Mouse (Mus musculus) liver, postnatal 0 days (tissue): ENCODE measurements around the gene 1110017D15Rik.

Experiments used
- CTCF ChIP-seq: sonication (generic); IDR thresholded peaks from 2 replicates; pipeline ENCODE4 v1.5.1; 2016; ENCODE audit warnings: antibody characterized with exemption, low read depth
- EP300 ChIP-seq: IDR thresholded peaks from 2 replicates; pipeline ENCODE4 v1.6.1; 2016; ENCODE audit warnings: antibody characterized with exemption, low read depth, mild to moderate bottlenecking

GRCm38 (mm10) chr4:41478751-41479455, 38.2 kb downstream of the 1110017D15Rik start:
- TF ChIP-seq CTCF (peak; percentile 26; the same call in 1 of the 2 replicates), EP300 (no peak)
